Mouse (Mus musculus) thymus, postnatal 4 days (tissue): ENCODE data around the gene Prdx2.

ENCODE experiments used
- DNase-seq: peaks from one replicate; pipeline ENCODE4 v3.0.0; 2021

Prdx2 gene

DNA sequence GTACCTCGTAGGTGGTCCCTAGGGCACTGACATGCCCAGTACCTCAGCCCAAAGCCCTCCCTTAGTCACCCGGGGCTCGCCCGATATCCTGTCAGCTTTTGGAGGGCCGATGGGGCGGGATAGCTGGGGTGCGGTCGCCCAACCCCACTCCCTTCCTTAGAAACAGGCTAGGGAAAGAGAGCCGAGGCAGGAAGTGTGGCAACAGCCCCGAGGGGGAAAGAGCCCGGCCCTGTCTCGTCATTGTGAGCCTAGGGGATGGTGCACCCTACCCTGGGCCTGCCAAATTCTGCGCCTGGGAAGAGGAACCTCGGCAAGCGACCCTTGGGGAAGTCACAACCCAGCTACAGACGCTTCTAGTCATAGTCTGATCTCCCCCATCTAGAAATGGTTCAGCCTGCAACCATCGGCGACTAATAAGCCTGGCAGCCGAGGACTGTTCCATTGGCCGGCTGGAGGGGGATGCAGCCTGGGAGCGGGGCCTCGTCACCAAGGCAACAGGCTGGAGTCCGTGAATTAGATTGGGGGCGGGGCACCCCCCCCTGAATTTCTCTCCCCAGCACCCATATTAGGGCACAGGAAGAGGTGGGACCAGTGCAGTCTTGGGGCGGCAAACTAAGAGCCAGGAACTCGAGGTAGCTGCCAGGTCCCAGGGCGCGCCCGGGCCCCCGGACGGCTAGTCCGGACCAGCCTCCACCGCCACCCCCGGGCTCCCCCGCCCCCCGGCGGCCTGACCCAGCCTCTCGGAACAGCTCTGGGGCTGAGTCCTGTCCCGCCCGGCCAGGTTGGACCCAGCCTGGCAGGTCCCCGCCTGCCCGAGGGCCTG is 10.4 kb downstream of the Prdx2 start:
- DNase-seq, result peak; percentile 81

DNA sequence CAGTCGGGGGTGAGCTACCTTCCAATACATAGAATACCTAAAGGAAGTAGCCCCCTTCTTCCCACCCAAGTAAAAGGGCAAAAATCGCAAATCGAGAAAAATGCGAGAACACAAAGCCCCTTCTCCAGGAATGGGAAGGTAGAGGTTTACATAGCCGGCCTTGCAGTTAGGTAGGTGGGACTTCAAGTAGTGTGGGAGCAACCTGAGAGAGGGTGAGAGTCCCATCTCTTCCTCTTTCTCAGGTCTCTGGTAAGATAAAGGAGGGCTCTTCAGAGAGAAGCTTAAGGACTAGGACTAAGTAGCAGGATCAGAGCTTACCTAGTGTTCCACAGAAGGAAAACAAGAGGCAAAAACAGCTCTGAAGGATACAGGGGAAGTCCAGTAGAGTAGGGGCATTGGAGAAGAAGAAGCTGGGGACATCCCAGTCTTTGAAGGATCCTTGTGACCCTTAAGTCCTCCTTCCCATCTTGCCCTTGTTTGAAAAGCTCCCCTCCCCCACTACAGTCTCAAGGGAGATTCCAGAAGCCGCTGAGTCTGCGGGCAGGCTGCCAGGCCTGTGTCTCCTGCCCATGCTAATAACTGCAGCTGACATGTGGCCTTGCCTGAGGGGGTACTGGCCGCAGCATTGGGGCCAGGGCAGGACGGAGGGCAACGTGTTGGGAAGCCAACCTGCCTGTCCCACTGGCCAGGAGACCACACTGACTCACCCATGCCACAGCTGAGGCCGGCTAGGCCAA is 11.4 kb downstream of the Prdx2 start:
- DNase-seq, result peak; percentile 43

DNA sequence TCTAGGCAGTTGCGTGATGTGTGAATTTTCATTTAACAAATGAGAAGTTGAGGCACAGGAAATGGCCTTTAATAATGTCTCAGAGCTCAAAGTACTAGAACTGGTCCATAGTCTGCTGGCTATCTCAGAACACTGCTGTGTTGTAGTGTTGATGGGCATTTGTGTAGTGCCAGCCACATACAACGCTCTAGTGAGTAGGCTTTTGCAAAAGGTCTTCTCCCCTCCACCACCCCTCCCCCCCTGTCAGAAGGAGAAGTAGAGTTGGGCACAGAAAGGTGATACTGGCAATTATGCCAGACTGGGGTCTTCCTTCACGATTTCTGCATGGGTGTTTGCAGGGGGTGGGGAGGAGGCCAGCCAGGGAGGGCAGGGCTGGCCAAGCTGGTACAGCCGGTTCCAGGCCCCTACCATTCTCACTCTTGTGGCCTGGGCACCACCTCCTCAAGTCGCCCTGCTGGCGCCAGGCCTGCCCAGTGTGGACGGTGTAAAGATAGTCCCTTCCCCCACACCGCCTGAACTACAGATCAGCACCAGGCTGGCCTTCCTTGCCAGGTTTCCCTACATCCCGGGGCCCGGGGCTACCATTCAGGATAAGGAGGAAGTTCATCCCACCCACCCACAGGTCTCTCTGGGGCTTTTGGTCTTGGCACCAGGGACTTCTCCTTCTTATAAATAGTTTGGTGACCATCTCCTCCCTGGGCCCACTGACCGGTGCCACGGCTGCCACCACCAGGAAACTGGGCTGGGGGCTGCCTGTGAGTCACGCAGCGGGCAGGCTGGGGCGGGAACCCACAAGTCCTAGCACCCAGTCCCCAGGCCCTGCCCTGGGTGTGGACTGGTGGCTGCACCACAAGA is 12.5 kb downstream of the Prdx2 start:
- DNase-seq, result peak; percentile 19

DNA sequence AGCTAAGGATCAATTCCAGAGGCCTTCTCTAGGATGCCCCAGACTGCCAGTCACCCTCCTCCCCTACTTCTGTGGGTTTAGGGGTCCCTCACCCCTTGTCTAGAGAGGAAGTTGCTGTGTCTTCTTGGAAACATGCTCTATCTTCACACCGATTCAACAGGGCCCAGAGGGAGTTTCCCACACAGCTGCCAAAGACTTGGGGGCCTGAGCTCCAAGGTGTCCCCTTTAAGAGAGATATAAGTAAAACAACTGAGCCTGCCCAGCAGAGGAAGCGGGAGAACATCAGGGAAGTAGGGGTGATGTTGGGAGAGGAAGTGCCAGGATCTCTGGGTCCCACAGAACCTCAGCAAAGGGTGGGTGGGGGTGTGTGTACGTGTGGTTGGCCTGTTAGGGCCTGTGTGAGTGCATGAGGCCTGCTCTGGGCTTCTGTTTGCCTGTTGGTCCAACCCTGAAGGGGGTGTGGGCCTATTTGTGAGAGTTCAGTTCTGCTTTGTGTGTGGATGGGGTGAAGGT is 13.2 kb downstream of the Prdx2 start:
- no peak for DNase-seq

DNA sequence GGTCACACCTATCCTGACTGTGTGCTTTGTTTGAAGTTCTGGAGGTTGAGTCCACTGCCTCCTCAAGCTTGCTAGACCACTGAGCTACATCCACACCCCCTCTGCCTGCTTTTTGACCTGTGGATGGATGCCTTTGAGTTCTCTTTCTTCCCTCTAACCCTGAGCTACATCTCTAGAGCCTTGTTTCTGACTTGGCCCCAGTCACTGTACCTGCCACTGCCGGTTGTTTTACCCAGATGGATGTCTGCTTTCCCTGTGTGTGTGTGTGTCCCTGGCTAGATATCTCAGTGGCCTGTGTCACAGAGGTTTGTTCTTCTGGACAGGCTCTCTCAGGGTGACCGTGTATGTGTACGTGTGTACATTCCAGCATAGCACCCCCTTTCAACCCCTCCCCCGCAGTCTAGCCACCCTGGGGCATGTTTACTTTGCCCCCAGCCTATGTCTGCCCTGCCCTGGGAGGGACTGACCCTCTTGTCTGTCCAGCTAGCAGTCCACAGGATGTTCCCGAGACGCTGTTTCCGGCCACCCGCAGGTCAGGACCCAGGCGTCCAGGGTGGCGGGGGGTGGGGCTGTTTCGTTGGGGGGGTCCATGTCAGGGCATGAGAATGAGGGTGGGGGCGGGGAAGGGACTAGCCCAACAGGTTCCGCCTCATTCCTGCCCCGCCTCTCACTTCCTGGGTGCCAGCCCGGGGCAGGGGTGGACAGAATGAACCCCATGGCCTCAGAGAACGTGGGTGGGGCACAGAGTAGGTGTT is 15.1 kb downstream of the Prdx2 start:
- peak; percentile 31 for DNase-seq

DNA sequence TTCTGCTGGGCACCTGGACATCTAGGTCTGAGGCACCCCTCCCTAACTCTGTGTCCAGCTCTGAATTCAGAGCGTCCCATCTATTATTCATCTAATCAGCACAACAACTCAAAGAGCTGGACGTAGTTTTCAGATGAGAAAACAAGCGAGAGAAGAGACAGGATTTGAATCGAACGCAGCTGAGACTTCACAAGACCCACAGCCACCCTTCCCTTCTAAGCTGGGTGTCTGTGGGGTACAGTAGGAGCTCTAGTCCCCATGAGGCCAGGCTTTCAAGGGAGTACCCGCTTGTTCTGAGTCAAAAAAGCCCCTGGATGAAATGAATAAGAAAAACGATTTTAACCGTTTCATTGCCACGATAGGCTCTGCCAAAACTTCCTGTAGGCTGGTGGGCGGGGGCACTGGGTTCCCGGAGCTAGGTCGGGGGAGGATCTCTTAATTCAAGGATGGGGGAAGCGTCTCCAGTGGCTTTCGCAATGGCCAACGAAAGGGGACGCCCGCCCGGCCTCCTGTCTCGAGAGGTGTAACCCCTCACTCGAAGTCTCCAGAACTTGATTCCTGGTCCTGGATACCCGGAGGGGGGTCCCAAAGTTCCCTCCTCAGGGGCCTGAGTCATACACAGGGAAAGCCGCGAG is 15.8 kb downstream of the Prdx2 start:
- peak; percentile 61 for DNase-seq

DNA sequence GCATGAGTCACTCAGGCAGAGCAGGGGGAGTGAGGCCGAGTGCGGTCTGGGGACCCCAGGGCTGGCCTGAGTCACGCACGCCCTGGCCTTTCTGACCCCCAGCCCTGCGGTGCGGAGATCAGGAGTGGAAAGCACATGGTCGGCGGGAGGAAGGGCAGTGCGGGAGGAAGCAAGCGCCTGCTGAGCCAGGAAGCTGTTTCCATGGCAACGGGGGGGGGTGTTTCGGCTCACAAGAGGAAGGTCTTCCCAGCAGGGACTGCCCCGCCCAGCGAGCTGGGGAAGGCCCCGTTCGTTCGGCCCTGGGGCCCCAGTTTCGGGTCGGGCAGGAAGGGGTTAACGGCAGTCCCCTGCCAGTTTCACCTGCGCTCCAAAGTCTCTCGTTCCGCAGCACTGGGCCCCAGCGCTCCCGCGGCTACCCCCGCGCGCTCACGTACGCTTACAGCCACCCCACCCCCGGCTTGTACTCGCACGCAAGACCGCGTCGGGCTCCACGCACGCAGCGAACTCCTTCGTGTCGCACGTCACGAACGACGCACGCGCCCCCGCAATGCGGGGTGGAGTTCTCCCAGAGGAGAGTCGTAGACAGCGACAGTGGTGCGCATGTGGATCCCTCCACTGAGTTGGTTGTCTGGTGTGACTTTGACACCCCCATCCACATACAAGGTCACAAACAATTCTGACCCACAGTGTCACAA is 16.4 kb downstream of the Prdx2 start:
- peak; percentile 92 for DNase-seq

DNA sequence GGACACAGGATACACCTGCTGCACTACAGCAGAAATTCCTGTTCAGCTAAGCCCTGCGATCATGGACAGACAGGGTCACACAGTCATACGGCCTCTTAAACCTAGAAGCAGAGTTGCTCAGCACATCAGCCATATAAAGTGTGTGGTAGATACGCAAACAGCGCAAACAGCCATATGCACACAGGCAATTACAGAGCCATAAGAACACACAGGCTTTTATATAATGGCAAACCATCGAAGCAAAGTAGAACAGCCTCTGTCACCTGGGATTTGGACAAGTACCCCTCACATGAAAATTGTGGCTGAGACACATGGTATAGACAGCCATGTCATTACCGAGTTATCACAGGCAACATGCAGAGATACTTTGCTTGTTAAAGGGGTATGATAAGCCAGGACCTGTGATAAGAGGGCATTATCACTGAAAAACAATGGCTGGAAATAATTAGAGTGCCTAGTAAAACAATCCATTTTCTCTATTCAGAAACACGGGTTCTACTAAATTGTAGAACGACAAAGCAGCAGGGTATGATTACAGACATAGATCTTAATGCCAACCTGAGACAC is 17.1 kb downstream of the Prdx2 start:
- no peak for DNase-seq

DNA sequence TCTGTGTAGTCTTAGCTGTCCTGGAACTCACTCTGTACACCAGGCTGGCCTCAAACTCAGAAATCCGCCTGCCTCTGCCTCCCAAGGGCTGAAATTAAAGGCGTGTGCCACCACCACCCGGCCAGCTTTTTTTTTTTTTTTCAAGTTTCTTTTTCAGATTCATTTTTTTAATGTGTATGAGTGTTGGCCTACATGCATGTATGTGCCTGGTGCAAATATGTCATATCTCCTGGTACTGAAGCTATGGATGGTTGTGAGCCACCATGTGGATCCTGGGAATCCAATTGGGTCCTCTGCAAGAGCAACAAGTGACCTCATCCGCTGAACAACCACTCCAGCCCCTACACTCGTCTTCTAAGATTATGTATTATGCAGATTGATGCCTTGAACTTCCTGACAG is 18.0 kb downstream of the Prdx2 start:
- no peak for DNase-seq

DNA sequence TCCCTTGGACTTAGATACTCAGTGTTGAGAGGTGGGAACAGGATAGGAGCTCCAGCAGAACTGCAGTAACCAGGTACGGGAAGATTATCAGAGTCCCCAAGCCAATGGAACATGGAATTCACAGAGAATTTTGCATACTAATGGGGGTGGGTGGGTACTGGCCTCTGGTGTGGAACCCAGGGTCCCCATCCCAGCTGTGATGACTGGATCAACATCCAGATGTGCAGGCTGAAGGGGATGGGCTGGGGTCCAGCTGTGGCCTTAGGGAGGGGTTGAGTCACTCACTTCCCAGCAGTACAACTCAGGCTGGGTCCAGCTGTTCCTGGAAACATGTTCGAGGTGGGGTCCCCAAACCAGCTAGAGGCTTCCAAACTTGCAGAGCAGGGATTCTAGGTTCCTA is 18.5 kb downstream of the Prdx2 start:
- no peak for DNase-seq

DNA sequence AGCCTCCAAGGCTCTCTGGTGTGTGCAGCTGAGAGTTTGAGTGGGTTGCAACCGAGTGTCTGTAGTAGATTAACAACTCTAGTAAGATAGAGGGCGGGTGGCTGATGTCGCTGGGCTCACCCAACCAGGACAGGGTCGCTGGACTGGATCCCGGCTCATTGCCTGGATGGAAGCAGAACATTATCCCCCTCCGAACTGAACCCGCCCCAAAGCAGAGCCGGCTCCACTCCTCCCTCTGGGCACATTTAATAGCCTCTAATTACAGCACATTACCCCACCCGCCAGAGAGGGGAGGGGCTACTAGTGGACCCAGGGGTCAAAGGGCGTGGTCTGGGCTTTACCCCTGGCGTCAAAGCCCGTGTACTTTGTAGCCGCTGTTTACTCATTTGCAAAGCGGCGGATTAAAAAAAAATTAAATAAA is 19.9 kb downstream of the Prdx2 start:
- peak; percentile 47 for DNase-seq

DNA sequence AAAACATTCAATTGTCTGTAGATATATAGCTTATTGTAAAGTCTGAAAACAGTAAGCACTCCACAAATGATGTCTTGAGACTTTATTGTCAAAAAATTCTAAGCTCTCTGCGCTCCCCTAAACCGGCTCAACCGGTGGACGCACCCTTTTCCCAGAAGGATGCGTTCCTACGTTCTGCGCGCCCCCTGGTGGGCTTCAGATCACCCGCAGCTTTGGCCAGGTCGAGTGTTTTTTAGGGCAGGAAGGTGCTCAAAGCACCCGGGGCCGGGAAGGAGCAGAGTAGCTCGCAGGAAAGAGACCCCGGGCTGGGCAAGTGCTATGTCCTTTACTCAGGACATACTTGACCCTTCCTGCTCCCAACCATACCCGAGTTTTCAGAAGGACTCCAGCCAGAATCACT is 20.4 kb downstream of the Prdx2 start:
- DNase-seq, result peak; percentile 94

DNA sequence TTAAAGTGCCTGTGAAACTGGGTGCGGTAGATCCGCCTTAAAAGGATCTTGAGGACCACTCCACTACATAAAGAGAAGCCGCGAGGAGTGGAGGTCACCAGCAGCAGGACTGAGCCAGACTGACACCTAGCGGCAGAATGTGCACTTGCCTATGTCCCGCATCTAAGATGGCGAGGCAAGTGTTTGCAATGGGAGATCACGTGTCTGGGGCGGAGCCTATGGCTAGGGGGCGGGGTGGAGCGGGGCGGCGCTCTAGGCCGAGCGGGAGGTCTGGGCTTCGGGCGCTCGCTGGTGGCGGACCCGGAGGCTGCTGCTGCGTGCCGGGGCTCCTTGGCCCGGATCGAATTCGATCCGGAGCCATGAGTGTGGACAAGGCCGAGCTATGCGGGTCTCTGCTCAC is 21.0 kb downstream of the Prdx2 start, which contains the start of gene Hook2:
Hook2 (plus strand) TSS at position 255 of the 400 bp plus-strand sequence.
- DNase-seq, result peak; percentile 98

DNA sequence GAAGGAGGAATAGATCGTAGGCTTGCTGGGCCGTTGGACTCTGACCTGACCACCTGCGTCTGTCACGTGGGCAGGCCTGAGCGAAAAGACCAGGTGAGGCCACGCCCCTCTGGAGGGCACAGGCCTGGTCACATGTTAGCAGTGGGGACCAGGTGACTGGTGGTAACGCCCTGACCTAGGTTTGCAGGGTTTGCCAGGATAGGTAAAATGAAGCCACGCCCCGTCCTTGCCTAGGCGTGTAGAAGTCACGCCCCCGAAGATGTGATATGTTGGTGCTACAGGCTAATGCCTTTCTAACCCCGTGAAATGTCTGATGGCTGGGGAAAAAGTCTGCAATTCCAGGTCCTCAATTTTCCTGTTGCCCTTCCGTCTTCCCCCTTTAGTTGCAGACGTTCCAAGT is 21.4 kb downstream of the Prdx2 start:
- DNase-seq, result peak; percentile 70

DNA sequence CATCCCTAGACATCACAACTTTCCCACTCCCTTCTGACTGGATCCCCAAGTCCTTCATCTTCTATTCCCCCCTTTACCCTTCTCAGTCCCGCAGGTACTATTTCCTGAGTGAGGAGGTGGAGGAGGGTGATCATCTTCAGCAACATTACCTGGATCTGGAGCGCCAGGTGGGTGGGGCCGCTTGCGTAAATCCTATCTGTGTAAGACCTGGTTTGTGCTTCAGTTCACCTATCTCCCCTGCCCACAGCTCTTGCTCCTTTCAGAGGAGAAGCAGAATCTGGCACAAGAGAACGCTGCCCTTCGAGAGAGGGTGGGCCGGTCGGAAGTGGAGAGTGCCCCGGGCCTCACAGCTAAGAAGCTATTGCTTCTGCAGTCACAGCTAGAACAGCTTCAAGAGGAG is 25.0 kb downstream of the Prdx2 start:
- no peak for DNase-seq

DNA sequence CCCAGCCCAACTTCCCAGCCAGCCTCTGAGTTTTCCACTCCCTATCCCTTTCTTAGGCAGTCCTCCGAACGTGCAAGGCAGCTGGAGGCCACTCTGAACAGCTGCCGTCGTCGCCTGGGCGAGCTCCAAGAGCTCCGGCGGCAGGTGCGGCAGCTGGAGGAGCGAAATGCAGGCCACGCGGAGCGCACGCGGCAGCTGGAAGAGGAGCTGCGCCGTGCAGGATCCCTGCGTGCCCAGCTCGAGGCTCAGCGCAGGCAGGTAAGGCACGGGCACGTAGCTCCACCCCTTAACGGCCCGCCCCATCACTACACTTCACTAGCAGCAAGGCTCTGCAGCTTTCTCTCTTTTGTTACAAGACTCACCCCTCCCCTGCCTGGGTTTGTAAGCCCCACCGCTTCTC is 26.3 kb downstream of the Prdx2 start:
- peak; percentile 50 for DNase-seq

DNA sequence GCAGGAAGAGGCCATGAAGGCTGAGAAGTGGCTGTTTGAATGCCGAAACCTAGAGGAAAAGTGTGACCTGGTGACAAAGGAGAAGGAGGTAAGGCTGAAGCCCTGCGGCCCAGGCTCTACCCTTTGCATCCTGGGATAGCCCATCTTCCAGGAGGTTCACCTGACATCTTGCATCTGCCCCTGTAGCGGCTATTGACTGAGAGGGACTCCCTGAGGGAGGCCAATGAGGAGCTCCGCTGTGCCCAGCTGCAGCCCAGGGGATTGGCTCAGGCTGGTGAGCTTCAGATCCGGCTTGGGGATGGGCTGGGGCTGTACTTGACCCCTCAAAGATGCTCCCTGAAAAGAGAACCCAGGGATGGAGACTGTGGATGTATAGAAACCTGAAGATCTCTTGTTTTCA is 27.6 kb downstream of the Prdx2 start:
- DNase-seq, result no peak

DNA sequence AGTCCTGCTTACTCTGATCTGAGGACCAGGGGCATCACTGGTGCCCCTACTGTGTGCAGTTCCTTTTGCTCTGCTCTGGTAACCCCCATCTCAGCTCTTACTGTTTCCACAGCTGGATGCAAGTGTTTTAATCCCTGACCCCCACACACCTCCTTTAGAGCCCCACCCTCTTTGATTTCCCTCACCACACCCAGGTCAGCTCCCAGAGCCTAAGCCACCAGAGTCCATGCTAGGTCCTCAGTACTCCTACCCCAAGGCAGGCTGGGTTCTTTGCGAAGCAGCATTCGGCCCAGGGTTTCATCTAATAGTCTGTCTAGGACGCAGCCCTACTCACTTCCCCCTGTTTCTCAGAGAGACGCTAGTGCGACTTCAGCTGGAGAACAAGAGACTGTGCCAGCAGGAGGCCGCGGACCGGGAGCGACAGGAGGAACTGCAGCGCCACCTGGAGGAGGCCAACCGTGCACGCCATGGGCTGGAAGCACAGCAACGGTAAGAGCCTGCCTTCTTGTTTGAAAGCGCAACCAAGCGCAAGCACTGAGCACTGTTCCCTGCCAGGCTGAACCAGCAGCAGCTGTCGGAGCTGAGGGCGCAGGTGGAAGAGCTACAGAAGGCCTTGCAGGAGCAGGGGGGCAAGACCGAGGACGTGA is 28.4 kb downstream of the Prdx2 start:
- DNase-seq, result peak; percentile 99

DNA sequence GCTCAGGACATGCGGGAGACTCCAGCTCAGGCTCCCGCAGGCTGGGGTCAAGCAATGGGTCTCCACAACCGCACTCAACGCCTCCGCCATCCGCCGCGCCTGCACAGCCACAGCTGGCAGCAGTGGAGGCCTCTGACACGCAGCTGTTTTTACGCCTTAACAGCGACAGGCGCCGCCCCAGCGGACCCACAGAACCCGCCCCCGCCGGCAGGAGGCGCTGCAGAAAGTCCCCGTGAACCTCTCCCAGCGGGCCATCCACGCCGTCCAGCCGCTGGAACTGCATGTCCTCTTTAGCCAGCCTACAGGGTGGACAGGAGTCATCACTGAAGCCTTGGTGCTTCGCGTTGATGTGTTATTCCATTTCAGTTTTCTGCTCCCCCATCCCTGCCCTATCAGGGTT is 38.3 kb downstream of the Prdx2 start:
- peak; percentile 78 for DNase-seq

DNA sequence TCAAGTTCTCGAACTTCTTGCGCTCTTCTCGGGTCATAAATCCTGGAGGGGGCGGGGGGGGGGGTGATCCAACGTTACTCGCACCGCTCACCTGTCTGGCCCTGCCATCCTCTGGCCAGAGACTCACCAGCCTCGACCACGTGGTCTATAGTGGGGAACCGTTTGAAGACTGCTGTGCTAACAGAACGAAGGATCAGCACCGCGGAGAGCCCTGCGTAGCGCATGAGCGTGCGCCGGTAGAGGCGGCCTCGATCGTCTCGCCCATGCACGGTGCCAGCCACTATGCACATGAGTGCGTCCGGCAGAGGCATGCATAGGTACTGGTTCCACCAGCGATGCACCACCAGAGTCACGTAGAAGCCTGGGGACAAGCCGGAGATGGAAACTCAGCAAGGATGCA is 41.9 kb downstream of the Prdx2 start:
- peak; percentile 30 for DNase-seq
